Mouse (Mus musculus) cerebellum, adult 2 months (tissue): ENCODE results near the gene Lingo4.

ENCODE experiments used
- CTCF ChIP-seq: fragments of 200-500 bp; IDR thresholded peaks from 2 replicates; pipeline ENCODE4 v1.5.1; 2011; ENCODE audit warnings: low read depth, mild to moderate bottlenecking, control low read depth, low read length, moderate library complexity, borderline replicate concordance; ENCODE audit not compliant: insufficient read depth
- POLR2A ChIP-seq: fragments of 200-500 bp; IDR thresholded peaks from 2 replicates; pipeline ENCODE4 v1.6.1; 2011; ENCODE audit warnings: low read length, control low read depth, borderline replicate concordance; ENCODE audit not compliant: insufficient read depth

GRCm38 (mm10) chr3:94436420-94436819 is 38.1 kb downstream of the Lingo4 start:
- TF ChIP-seq CTCF (no peak), POLR2A (no peak)
